Mouse (Mus musculus) retina, adult 2 months (tissue): ENCODE measurements around the gene Ddr1.

Source experiments
- DNase-seq: peaks from one replicate; pipeline ENCODE4 v3.0.0-alpha.2; 2012; ENCODE audit warnings: low read depth, low spot score

The Ddr1 gene

GRCm38 (mm10) chr17:35692368-35692767 lies 12.1 kb downstream of the Ddr1 start:
- DNase-seq, result no peak

GRCm38 (mm10) chr17:35691811-35692210 lies 12.6 kb downstream of the Ddr1 start:
- no peak for DNase-seq

DNA sequence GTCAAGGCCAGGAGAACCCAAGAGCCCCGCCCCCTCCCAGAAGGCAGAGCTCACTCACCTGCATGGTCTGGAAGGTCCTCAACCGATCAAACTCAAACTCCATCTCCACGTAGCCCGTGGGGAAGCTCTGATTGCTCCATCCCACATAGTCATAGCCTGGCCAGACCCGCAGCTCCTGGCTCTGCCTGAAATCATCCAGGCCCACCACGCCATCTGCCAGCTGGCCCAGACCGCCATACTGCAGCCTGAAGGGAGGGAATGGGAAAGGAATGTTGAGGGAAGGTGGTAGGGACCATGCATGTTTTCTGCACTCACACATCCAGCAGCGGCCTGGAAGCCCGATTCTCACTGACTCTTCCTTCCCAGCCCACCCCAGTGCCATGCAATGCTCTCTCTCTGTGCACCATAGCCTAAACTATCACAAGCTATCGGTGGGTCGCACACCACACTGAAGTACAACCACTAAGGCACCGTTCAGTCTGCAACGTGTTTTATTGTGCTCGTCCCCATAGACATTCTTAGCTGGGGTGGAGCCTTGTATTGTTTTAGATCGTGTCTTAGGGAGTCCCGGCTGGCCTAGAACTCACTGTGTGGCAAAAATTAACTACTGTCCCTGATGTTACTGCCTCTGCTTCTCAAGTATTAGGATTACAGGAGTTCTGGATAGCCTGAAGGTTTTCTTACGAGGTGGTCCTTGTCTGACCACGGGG lies 14.3 kb downstream of the Ddr1 start:
- DNase-seq, result no peak

- DNase-seq, result no peak
These were observed 15.9 kb downstream of the Ddr1 start for GRCm38 (mm10) chr17:35688347-35689175.

GRCm38 (mm10) chr17:35685061-35685460 lies 19.4 kb downstream of the Ddr1 start:
- no peak for DNase-seq

GRCm38 (mm10) chr17:35681986-35682385 lies 22.4 kb downstream of the Ddr1 start:
- DNase-seq, result no peak

- DNase-seq, result no peak
These were observed 23.8 kb downstream of the Ddr1 start for GRCm38 (mm10) chr17:35680591-35680990.

GRCm38 (mm10) chr17:35673416-35674035 lies 30.9 kb downstream of the Ddr1 start, which contains the start of gene Gtf2h4:
TSS of gene Gtf2h4 (minus strand) at chr17:35673739.
- DNase-seq, result peak; percentile 95

DNA sequence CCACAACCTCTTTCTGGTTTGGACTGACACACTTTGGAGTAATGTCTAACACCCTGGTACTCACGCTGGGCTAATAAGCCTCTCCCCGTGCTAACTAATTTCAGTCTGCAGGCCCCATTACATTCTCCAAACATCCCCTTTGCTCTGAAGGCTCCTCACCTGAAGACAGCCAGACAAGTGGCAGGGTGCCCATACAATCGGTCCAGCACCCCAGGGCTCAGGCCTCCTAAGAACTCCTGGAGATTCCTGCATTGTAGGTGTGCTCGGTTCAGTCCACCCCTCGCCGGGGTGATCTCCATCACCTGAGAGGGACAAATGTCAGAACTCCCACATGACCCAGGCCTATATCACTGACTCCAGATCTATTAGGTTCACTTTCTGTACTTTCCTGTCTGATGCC lies 31.9 kb downstream of the Ddr1 start:
- DNase-seq, result no peak

DNA sequence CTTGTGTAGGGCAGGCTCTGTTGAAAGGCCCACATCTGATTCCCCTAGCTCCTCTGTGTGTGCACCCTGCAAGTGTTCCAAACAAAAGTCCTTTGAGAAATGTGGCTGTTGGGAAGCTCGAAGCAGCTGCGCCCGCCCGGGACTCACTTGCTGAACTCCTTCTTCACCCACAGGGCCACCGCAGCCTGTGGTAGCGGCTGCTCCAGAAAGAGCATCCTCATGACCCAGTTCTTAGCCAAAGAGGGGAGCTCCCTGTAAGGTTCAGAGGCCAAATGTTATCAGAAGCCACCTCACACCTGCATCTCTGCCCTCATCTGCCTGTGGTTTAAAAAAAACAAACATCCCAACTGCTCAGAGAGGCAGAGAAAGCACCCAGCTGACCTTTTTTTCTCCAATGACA lies 32.6 kb downstream of the Ddr1 start:
- DNase-seq, result no peak

DNA sequence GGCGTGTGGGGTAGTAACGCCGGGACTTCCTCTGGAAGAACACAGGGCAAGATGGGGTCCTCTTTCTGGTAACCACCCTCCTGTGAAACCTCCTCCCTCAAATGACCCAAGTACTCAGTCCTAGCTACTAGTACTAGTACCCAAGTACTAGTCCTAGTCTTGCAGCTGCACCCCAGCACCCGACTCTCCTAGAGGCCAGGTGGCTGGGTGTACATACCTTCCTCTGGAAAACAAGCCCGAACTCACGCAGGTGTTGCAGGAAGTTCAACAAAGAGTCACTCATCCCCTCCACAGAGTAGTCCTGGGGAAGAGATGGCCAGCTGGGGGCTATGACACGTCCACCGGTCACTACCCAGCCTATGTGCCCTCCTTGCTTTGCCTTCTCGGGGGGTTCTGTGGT lies 34.7 kb downstream of the Ddr1 start:
- DNase-seq, result no peak

DNA sequence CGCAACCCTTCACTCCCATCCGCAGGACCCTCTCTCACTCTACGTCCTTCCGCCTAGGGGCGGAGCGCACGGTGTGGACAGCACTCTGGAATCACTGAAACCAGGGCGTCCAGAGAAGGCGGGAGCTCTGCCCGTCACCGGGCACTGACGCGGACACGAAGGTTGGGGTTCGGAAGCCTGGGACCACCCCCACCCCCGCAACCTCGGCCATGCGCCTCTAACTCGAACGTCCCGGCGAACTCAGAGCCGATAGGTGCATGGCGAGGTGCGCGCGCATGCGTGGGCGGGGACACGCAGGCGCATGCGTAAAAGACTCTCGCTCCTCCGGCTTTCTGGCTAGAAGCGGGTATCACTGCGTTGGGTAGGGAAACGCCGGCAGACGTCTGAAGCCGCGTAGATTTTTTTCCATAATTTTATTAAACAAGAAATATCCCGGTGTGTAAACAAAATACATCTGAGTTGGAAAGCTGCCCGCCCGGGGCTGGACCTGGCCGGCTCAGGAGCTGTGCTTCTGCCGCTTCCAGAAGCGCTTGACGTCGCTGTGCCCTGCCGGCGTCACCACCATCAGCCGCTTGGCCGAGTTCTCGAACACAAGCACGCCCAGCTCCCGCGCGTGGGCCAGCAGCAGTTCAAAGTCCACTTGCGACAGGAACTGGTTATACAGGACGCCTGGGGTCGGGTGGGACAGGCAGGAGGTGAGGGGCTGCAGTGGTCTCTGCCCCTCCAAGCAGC lies 36.9 kb downstream of the Ddr1 start, which contains the start of gene Vars2:
TSS of gene Vars2 (minus strand) at position 259 of the 732 bp plus-strand sequence.
- DNase-seq, result peak; percentile 86

DNA sequence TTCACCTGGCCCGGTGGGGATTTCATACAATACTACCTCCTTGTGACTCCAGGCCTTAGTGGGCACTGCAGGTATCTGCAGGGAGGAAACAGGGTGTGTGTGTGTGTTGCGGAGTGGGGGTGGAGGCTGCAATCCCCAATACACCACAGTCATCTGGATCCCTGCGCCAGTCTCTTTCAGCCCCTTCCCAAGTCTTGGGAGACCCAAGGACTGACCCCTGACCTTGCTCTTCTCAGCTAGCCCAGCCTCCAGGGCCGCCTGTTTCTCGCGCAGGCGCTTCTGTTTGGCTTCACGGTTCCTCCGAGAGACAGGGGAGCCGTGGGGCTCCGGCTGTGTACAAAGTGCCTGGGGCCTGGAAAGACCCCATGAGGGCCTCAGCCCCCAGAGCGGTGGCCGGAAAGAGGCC lies 37.6 kb downstream of the Ddr1 start:
- DNase-seq, result no peak

- no peak for DNase-seq
These were observed 38.4 kb downstream of the Ddr1 start for GRCm38 (mm10) chr17:35665957-35666515.

DNA sequence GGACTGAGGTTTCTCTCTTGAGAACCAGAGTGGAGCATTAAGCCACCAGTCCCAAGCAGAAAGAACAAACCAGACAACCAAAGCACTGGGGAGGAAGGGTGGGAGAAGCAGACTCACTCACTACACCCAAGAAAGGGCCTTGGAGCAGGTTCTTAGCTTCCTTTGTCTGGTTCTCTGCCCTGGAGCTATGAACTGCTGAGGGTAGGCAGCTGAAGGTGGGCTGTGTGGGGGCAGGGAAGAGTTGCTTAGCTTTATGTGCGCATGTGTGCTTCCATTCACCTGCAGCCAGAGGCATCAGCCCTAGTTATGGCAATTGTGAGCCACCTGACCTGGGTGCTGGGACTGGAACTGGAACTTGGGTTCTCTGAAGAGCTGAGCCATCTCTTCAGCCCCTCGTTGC lies 51.3 kb downstream of the Ddr1 start:
- no peak for DNase-seq

- DNase-seq, result no peak
These were observed 55.0 kb downstream of the Ddr1 start for GRCm38 (mm10) chr17:35649429-35649828.

GRCm38 (mm10) chr17:35643609-35644236 lies 60.7 kb downstream of the Ddr1 start, which contains the start of gene Mucl3:
TSS of gene Mucl3 (minus strand) at chr17:35643695.
- no peak for DNase-seq

GRCm38 (mm10) chr17:35639352-35639751 lies 65.1 kb downstream of the Ddr1 start:
- no peak for DNase-seq

DNA sequence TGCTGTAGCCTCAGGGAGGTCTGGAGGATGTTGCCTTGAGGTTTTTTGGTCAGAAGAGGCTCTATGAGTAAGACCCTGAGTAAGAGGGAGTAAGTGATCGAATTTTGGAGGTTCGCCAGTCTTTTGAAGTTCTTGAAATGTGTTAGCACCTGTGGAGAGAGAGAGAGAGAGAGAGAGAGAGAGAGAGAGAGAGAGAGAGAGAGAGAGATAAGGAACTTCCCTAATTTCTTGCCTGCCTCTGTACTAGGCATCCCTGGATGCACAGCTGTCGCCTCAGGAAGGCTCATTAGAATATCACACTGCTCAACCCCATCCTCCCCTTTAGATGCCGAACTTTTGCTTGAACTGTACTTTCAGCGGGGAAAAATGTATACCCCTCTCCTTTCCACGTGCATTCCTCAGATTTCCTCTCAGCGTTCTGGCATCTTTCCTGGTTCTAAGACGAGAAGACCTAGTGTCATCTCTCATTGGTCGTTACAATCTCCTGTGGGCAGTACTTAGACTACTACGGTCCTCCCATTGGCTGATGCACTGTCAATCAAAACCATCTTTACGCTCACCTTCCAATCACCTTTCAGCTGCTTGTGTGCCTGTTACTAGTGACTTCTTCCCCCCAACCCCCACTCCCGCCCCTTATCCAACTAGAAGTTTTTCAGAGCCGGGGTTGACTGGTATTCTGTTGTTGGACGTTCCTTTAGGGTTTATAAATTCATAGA lies 65.8 kb downstream of the Ddr1 start:
- DNase-seq, result no peak

DNA sequence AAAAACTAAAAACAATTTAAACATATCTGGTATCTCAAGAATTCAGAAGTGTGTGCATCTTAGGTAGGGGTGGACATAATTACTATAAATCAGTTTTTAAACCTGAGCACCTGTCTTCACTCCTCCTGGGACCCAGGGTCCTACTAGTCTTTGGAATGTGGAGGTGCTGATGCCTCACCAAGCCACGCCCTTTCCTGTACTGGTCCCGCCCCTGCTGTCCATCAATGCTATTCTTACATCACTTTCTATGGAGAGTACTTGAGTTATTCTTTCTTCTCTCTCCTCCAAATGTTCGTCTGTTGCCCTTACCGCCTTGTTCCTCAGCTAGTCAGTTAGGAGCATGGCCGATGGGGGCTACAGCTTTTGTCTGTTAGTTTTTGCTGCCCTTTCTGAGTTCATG lies 68.1 kb downstream of the Ddr1 start:
- no peak for DNase-seq
